Mouse (Mus musculus) hindbrain, embryonic 15.5 days (tissue): ENCODE data around the gene Cdkl2. TPM values are rescaled to one million over a fixed set of nuclear protein-coding genes. Genes with fewer than 3 reads are reported as not detected.

ENCODE experiments used
- ATAC-seq: fragments of 200-750 bp; cut with Nextera tagmentation; 2 replicates; pipeline ENCODE4 v1.8.0; 2017; ENCODE audit warnings: low read depth, moderate number of reproducible peaks, moderate TSS enrichment; ENCODE audit not compliant: low FRiP score
- H3K27ac ChIP-seq: fragments of 300-500 bp; sonication (generic); replicated peaks from 2 replicates; pipeline ENCODE4 v1.5.1; 2015; ENCODE audit warnings: mild to moderate bottlenecking, inconsistent platforms
- H3K27me3 ChIP-seq: fragments of 300-500 bp; sonication (generic); 2 replicates; pipeline ENCODE4 v1.6.1; 2015; ENCODE audit warnings: control low read depth, inconsistent platforms
- H3K36me3 ChIP-seq: fragments of 300-500 bp; sonication (generic); 2 replicates; pipeline ENCODE4 v1.6.1; 2015; ENCODE audit warnings: control low read depth, inconsistent platforms
- H3K4me1 ChIP-seq: fragments of 300-500 bp; sonication (generic); replicated peaks from 2 replicates; pipeline ENCODE4 v1.6.1; 2015; ENCODE audit warnings: control low read depth, inconsistent platforms
- H3K4me2 ChIP-seq: fragments of 300-500 bp; sonication (generic); 2 replicates; pipeline ENCODE4 v1.6.1; 2015; ENCODE audit warnings: moderate library complexity, mild to moderate bottlenecking, inconsistent platforms
- H3K4me3 ChIP-seq: fragments of 300-500 bp; sonication (generic); 2 replicates; pipeline ENCODE4 v1.5.1; 2015; ENCODE audit warnings: mild to moderate bottlenecking, inconsistent platforms
- H3K9ac ChIP-seq: fragments of 300-500 bp; sonication (generic); 2 replicates; pipeline ENCODE4 v1.6.1; 2015; ENCODE audit warnings: inconsistent platforms
- H3K9me3 ChIP-seq: fragments of 300-500 bp; sonication (generic); 2 replicates; pipeline ENCODE4 v1.6.1; 2016; ENCODE audit warnings: control low read depth, inconsistent platforms
- WGBS: fragments of 180-500 bp; shearing (Covaris S2); methylation state at CpG from one replicate; pipeline ENCODE4 v1.1.7; 2015; 5-methylcytosine and 5-hydroxymethylcytosine counted together
- polyA plus RNA-seq: library from polyadenylated mRNA; unstranded; fragments of >200 nt; fragmentation: Nextera tagmentation; extraction: Ambion mirVana; gene quantifications from 2 replicates; pipeline ENCODE4 v1.2.1, GENCODE M21; 2015

The Cdkl2 gene
- polyA plus RNA-seq, 1 experiment from 2014 or later, result 13.7 TPM

DNA sequence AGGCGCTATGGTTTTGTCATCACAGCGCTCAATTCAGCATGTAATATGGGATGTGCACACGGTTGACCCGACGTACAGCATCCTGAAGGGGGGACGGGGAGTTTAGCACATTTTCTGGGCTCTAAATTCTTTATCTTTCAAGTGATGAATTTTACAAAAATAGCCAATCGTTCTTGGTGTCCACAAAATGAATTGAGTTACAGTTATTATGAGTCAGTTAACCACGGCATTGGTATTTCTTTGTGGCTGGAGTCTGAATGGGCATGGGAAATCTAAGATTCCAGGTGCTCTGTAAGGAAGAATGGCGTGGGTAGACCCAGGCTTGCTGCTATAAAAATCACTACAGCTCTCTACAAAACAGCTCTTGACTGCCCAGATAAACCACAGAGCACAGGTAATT, 54.4 kb downstream of the Cdkl2 start:
- H3K4me1 ChIP-seq, result no peaks in the 10 kb centered on the region; the same call in 1 of the 2 replicates

DNA sequence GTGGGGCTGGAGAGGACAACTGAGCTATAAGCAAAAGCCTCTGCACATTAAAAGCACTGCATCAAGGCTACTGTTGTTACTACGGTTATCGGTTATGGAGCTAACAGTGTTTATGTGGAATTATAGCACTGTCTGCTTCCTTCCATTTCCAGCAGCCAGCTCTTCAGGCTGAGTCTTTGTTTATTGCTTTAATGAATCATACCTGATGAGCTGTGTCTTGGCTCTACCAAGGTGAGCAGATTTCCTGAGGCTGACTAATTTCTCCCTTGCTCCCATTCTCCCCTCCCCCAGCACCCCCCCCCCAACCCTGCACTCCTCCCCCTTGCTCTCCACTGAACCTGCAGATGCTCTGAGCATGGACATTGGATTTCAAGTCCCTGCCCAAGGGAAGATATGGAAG, 55.9 kb downstream of the Cdkl2 start:
- no peaks in the 10 kb centered on the region for H3K36me3 ChIP-seq
- ATAC-seq, result no peak
- no peak overlapping the region for H3K27ac ChIP-seq
- no peaks in the 10 kb centered on the region; the same call in 1 of the 2 replicates for H3K4me1 ChIP-seq
- no peak overlapping the region for H3K9ac ChIP-seq
- WGBS, result 93% methylated on average over 2 of the region's 2 CpGs
- no peaks in the 10 kb centered on the region for H3K9me3 ChIP-seq
- H3K4me3 ChIP-seq, result no peak overlapping the region
- no peaks in the 10 kb centered on the region for H3K27me3 ChIP-seq
- H3K4me2 ChIP-seq, result no peak overlapping the region

More for the DNA sequence above, 54.4 kb downstream of the Cdkl2 start:
- H3K4me2 ChIP-seq, result no peak overlapping the region
- H3K4me3 ChIP-seq, result no peak overlapping the region
- 75% methylated on average over 9 of the region's 9 CpGs for WGBS
- H3K9ac ChIP-seq, result no peak overlapping the region
- H3K27ac ChIP-seq, result no peak overlapping the region
- H3K27me3 ChIP-seq, result no peaks in the 10 kb centered on the region
- H3K36me3 ChIP-seq, result no peaks in the 10 kb centered on the region
- no peak for ATAC-seq
- H3K9me3 ChIP-seq, result no peaks in the 10 kb centered on the region

DNA sequence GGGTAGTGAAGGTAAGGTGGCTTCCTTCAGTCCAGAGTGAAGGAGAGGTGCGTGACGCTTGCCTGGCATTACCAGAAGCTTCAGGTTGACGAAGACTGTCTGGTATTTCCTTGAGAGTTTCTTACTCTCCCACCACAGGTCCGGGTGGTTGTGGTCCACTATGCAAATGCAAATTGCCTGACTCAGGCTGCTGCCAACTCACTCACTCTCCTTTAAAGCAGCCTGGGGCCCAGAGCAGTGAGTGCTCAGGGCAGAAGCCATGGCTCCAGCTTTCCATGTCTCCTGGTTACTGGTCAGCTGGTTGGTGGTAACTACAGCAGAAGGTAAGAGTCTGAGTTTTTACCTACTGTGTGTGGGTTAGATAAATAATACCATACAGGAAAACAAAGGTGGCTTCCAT, 56.4 kb downstream of the Cdkl2 start, which contains the start of gene Odaph:
Gene Odaph, plus strand, starts transcription at position 240 of the 400 bp plus-strand sequence.
- no peak within 1 kb of the TSS for H3K4me3 ChIP-seq
- no peaks in the 10 kb centered on the region for H3K36me3 ChIP-seq
- H3K27me3 ChIP-seq, result no peaks in the 10 kb centered on the region
- no peaks in the 10 kb centered on the region; the same call in 1 of the 2 replicates for H3K4me1 ChIP-seq
- no peak within 1 kb of the TSS for H3K4me2 ChIP-seq
- H3K9me3 ChIP-seq, result no peaks in the 10 kb centered on the region
- no peak within 1 kb of the TSS for H3K9ac ChIP-seq
- no peak within 1 kb of the TSS for H3K27ac ChIP-seq
- ATAC-seq, result no peak
- 71% methylated on average over 4 of the region's 4 CpGs for WGBS

DNA sequence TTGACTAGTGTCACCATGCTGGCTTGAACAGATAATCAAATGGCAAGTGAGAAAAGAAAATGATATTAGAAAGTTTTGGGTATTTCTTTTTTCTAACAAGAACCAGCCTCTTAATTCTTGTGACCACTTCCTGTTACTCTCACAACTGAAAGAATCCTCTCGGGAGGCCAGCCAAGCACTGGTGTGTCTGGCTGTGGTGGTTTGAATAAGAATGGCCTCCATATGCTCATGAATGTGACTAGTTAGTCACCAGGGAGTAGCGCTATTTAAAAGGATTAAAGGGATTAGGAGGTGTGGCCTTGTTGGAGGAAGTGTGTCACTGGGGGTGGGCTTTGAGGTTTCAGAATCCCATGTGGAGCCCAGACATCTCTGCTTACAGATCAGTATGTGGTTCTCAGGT, 58.0 kb downstream of the Cdkl2 start:
- WGBS, result 59% methylated on average over 2 of the region's 2 CpGs
- Histone ChIP-seq H3K4me2 (no peak overlapping the region), H3K27me3 (no peaks in the 10 kb centered on the region), H3K36me3 (no peaks in the 10 kb centered on the region), H3K4me3 (no peak overlapping the region), H3K4me1 (no peaks in the 10 kb centered on the region; the same call in 1 of the 2 replicates), H3K9me3 (no peaks in the 10 kb centered on the region), H3K9ac (no peak overlapping the region), H3K27ac (no peak overlapping the region)
- ATAC-seq, result no peak

DNA sequence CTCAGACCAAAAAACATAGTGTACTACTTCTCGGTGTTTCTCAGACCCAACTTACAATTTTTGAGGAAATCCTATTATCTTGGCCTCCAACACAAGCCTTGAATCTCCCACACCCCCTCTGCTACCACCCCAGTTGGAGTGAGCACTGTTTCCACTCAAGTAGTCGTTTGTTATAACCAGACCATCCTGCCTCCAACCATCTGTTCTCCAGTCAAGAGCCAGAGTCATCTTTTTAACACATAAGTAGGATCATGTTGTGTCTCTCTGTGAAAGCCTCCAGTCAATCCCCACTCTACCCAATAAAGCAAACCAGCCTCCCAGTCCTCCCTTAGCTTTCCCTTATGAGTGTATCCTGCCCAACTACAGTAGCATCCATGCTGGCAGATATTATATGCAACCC, 60.2 kb downstream of the Cdkl2 start:
- Histone ChIP-seq H3K4me3 (no peak overlapping the region), H3K9me3 (no peaks in the 10 kb centered on the region), H3K9ac (no peak overlapping the region), H3K4me2 (no peak overlapping the region), H3K27ac (no peak overlapping the region), H3K4me1 (no peaks in the 10 kb centered on the region), H3K27me3 (no peaks in the 10 kb centered on the region), H3K36me3 (no peaks in the 10 kb centered on the region)
- ATAC-seq, result no peak
- 73% methylated on average over 2 of the region's 2 CpGs for WGBS

DNA sequence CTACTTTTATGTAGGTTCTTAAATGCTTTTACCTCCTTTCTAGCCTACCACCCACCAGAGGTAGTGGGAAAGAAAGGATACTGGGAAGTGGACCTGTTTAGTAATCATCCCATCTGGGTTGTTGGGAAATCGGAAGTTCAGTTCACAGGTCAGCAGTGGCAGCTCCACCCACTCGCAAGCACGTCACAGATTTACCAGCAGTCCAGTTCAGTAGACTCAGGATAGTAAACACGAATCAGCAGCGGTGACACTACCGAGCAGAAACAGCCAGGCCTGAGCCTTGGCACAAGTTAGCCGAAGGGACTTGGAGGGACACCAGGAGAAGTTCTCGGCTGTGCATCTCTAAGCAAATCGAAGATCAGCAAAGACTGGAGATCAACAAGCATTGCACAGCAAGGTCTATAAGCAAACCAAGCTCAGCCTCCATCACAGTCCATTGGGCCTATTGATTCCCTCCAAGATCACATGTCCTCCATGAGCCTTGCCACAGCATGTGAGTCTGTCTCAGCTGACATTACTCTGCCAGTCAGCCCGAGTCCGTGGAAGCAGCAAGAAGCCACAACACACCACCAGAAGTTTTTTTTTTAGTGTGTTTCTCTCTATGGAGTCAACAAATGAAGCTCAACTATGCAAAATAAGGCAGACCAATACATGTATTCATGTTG, 62.4 kb downstream of the Cdkl2 start:
- 91% methylated on average over 11 of the region's 11 CpGs for WGBS
- H3K27me3 ChIP-seq, result no peaks in the 10 kb centered on the region
- no peak for ATAC-seq
- no peak overlapping the region for H3K27ac ChIP-seq
- H3K4me1 ChIP-seq, result no peaks in the 10 kb centered on the region
- H3K4me2 ChIP-seq, result no peak overlapping the region
- no peaks in the 10 kb centered on the region for H3K9me3 ChIP-seq
- no peak overlapping the region for H3K4me3 ChIP-seq
- H3K9ac ChIP-seq, result no peak overlapping the region
- no peaks in the 10 kb centered on the region for H3K36me3 ChIP-seq

DNA sequence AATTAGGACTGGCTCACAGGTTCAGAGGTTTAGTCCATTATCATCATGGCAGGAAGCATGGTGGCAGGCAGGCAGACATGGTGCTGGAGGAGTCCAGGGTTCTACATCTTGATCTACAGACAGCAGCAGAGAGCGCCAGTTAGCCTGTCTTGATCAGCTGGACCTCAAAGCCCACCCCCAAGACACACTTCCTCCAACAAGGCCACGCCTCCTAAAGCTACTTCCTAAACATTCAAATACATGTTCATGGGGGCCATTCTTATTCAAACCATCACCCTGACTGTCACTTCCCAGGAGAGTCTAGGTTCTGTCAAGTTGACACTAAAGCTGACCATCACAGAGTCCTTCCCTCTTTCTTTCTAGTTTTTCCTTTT, 66.3 kb downstream of the Cdkl2 start:
- no peak overlapping the region for H3K9ac ChIP-seq
- H3K4me3 ChIP-seq, result no peak overlapping the region
- H3K4me1 ChIP-seq, result no peaks in the 10 kb centered on the region
- H3K4me2 ChIP-seq, result no peak overlapping the region
- H3K9me3 ChIP-seq, result no peaks in the 10 kb centered on the region
- 91% methylated on average over 2 of the region's 2 CpGs for WGBS
- H3K27ac ChIP-seq, result no peak overlapping the region
- H3K27me3 ChIP-seq, result no peaks in the 10 kb centered on the region
- no peak for ATAC-seq
- no peaks in the 10 kb centered on the region for H3K36me3 ChIP-seq

DNA sequence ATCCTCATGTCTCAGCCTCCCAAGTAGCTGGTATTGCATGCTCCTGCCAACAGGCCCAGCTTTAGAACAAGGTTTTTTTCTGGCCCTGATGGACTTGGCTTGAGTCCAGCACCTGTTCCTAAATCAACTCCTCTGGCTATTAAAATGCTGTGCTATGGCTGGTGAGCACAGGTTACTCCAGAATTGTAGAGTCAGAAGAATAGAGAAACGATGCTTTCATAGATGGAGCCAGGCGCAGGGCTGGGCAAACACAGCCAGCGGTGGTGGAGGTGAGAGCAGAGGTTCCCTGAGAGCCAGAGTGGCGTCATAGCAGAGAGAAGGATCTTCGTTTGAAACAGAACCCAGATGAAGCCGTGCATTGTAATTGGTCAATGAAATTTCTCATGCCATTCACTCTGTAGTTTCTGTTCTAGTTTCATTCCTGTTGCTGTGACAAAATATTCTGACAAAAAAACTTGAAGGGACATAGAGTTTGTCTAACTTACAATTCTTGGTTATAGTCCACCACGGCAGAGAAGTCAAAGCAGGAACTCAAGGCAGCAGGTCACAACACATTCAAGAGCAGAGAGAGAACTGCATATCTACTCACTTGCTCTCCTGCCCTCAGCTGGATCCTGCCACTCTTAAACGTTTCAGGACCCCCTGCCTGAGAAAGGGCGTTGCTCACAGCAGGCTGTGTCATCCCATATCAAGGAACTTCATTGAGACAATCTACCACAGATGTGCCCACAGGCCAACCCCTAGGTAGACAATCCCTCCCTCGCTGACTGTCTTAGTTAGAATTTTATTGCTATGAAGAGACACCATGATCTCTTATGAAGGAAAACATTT, 66.9 kb downstream of the Cdkl2 start:
- Histone ChIP-seq H3K36me3 (no peaks in the 10 kb centered on the region), H3K4me2 (no peak overlapping the region), H3K27me3 (no peaks in the 10 kb centered on the region), H3K9ac (no peak overlapping the region), H3K4me3 (no peak overlapping the region), H3K4me1 (no peaks in the 10 kb centered on the region), H3K9me3 (no peaks in the 10 kb centered on the region), H3K27ac (no peak overlapping the region)
- ATAC-seq, result no peak
- 72% methylated on average over 10 of the region's 10 CpGs for WGBS

DNA sequence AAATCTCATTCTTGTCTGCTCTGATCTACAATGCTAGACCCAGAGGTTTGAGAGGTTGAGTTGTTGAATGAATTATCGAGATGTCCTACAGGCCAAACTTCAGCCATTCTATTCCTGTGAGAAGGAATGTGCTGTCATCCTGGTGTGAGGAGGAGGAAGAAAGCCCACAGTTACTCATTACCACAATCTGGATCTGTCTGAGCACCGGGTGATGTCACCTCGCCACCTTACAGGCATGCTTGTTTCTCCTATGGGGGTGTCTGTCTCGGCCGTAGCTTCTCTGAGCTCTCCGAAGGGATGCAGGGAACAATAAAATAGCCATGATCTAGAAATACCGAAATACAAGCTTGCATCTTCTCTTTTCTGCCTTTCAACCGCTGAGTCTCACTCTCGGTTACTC, 67.9 kb downstream of the Cdkl2 start:
- no peaks in the 10 kb centered on the region for H3K36me3 ChIP-seq
- H3K4me2 ChIP-seq, result no peak overlapping the region
- no peaks in the 10 kb centered on the region for H3K27me3 ChIP-seq
- no peak overlapping the region for H3K4me3 ChIP-seq
- ATAC-seq, result no peak
- H3K9ac ChIP-seq, result no peak overlapping the region
- H3K27ac ChIP-seq, result no peak overlapping the region
- no peaks in the 10 kb centered on the region for H3K4me1 ChIP-seq
- WGBS, result 97% methylated on average over 9 of the region's 9 CpGs
- H3K9me3 ChIP-seq, result no peaks in the 10 kb centered on the region

DNA sequence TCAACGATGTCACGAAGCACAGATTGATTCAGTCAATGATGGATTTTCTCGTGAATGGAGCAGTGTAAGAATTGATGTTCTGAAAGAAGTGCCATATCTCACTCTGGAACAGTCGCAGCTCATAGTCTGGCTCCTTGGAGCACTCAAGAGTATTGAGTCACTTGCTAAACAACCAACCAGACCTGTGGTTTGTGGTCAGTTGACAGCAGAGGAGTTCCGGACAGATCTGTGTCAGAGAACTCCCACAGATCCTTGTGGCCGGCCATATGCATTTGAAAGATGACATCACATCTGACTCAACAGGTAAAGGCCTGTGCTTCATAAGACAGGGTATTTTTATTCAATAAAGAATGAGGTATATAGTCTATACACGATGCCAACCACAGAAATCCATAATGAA, 69.7 kb downstream of the Cdkl2 start:
- Histone ChIP-seq H3K4me2 (no peak overlapping the region), H3K9ac (no peak overlapping the region), H3K9me3 (no peaks in the 10 kb centered on the region), H3K27ac (no peak overlapping the region), H3K27me3 (no peaks in the 10 kb centered on the region), H3K4me1 (no peaks in the 10 kb centered on the region), H3K36me3 (no peaks in the 10 kb centered on the region), H3K4me3 (no peak overlapping the region)
- 94% methylated on average over 7 of the region's 7 CpGs for WGBS
- no peak for ATAC-seq

DNA sequence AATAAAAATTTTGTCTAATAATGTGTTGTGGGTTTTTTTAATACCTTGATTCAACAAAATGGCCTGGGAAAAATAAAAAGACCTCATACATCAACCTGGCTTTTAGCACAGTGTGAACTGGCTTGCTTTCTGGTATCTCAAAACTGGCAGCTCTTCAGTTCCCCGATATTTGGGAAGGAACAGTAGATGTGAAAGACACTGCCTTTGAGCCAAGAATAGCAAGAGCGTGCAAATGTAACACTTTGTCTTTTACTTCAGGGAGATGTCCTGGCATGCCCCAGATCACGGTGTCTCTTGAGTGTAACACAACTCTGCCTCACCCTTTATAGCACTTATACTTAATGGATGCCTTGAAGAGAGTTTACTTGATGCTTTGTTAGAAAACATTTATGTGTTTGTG, 71.6 kb downstream of the Cdkl2 start:
- 93% methylated on average over 3 of the region's 3 CpGs for WGBS
- ATAC-seq, result no peak
- H3K9ac ChIP-seq, result no peak overlapping the region

DNA sequence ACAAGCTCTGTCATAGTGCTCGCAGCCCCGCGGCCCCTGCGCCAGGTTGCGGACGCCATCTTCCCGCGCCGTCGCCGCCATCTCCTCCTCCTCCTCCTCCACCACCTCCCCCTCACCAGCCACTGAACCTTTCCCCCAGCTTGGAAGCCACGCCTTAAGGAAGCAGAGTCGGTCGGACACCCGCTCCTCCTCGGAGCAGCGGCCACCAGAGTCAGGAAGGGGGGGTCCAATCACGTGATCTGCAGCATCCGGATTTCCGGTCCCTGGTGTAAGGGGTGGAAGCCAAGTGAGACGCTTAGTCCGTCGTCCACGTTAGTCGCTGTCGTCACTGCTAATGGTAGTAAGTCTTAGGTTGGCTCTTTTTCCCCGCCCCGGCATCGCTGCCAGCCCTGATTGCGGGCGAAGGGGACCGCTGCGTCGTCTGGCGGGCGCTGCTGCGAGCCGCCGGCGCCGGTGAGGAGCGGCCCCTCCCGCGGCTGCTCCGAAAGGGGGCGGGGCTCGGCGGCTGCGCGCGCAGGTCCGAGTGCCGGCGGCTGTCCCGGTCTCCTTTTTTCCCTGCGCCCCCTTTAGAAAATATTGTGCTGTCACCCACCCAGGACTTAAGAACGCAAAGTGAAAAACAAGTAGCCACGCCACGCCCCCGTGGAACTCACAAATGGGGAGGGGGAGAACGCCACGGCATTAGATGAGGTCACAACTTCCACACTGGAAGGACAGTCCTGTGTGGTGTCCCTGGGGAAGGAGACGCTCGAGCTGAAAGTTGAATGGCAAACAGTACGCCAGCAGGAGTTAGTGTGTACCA, 80.8 kb downstream of the Cdkl2 start, which contains the start of gene Rchy1:
Gene Rchy1, minus strand, starts transcription at position 430 of the 802 bp plus-strand sequence.
- Histone ChIP-seq H3K36me3 (no peaks in the 10 kb centered on the region), H3K4me2 (peak within 1 kb of the TSS; percentile 74), H3K4me1 (peaks cover 34% of the 10 kb centered on the region), H3K27ac (peak within 1 kb of the TSS; percentile 100), H3K9me3 (no peaks in the 10 kb centered on the region), H3K27me3 (no peaks in the 10 kb centered on the region), H3K4me3 (peak within 1 kb of the TSS; percentile 91), H3K9ac (peak within 1 kb of the TSS; percentile 86)
- peak; percentile 98 for ATAC-seq
- WGBS, result under 1% methylated on average over 58 of the region's 65 CpGs

More for the DNA sequence above, 71.6 kb downstream of the Cdkl2 start:
- no peak overlapping the region for H3K4me2 ChIP-seq
- H3K27me3 ChIP-seq, result no peaks in the 10 kb centered on the region
- no peak overlapping the region for H3K4me3 ChIP-seq
- H3K36me3 ChIP-seq, result no peaks in the 10 kb centered on the region
- no peaks in the 10 kb centered on the region for H3K4me1 ChIP-seq
- H3K9me3 ChIP-seq, result no peaks in the 10 kb centered on the region
- H3K27ac ChIP-seq, result no peak overlapping the region
